Mouse (Mus musculus) liver, embryonic 16.5 days (tissue): Measurements from ENCODE around the gene 2310022B05Rik. TPM values are rescaled to one million over a fixed set of nuclear protein-coding genes. Genes with fewer than 3 reads are reported as not detected.
A peak's percentile ranks its signal among the peaks of the same experiment; 100 is the strongest.

ENCODE experiments used
- ATAC-seq: fragments of 200-750 bp; cut with Nextera tagmentation; 2 replicates; pipeline ENCODE4 v1.8.0; 2017; ENCODE audit warnings: low read depth, mild to moderate bottlenecking, moderate number of reproducible peaks, moderate library complexity
- H3K27ac ChIP-seq: fragments of 300-500 bp; sonication (generic); 2 replicates; pipeline ENCODE4 v1.5.1; 2014; ENCODE audit warnings: mild to moderate bottlenecking, low read length
- H3K27me3 ChIP-seq: fragments of 300-500 bp; sonication (generic); 2 replicates; pipeline ENCODE4 v1.6.1; 2014; ENCODE audit warnings: low read depth, low read length, mixed read lengths; ENCODE audit not compliant: control insufficient read depth, insufficient read depth
- H3K36me3 ChIP-seq: fragments of 300-500 bp; sonication (generic); 2 replicates; pipeline ENCODE4 v1.6.1; 2014; ENCODE audit warnings: mild to moderate bottlenecking; ENCODE audit not compliant: control insufficient read depth, insufficient read depth
- H3K4me1 ChIP-seq: fragments of 300-500 bp; sonication (generic); 2 replicates; pipeline ENCODE4 v1.6.1; 2014; ENCODE audit warnings: low read depth, low read length, mixed read lengths; ENCODE audit not compliant: control insufficient read depth
- H3K4me2 ChIP-seq: fragments of 300-500 bp; sonication (generic); 2 replicates; pipeline ENCODE4 v1.6.1; 2014; ENCODE audit warnings: low read depth, low read length, mixed read lengths
- H3K4me3 ChIP-seq: fragments of 300-500 bp; sonication (generic); 2 replicates; pipeline ENCODE4 v1.5.1; 2014; ENCODE audit warnings: low read depth, mild to moderate bottlenecking, low read length
- H3K9ac ChIP-seq: fragments of 300-500 bp; sonication (generic); 2 replicates; pipeline ENCODE4 v1.6.1; 2014; ENCODE audit warnings: low read depth, low read length
- H3K9me3 ChIP-seq: fragments of 300-500 bp; sonication (generic); replicated peaks from 2 replicates; pipeline ENCODE4 v1.6.1; 2016; ENCODE audit warnings: low read length; ENCODE audit not compliant: control insufficient read depth
- WGBS: fragments of 180-500 bp; shearing (Covaris S2); extraction: QIAGEN DNeasy Blood & Tissue Kit; methylation state at CpG from one replicate; pipeline ENCODE4 v1.1.7; 2014; ENCODE audit not compliant: insufficient replicate concordance; 5-methylcytosine and 5-hydroxymethylcytosine counted together
- polyA plus RNA-seq: library from polyadenylated mRNA; unstranded; fragments of >200 nt; fragmentation: Nextera tagmentation; extraction: Ambion mirVana; gene quantifications from 2 replicates; pipeline ENCODE4 v1.2.1, GENCODE M21; 2015

2310022B05Rik gene
- polyA plus RNA-seq, 1 experiment from 2014 or later, result 6.4 TPM

DNA sequence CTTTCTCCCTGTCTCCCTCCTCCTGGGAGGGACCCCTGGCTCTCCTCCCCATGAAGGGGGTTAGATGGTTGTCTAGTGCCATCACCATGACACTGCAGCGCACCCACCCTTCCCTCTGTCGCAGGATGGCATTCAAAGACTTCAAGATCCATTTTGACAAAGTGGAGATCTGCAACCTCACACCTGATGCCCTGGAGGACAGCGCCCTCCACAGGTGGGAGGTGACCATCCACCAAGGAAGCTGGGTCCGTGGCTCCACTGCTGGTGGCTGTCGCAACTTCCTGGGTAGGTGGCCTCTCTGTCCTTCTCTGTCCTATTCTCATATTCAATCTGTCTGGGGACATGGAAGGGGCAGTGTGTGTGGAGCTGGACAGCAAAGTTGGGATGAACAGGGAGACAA lies 59.1 kb downstream of the 2310022B05Rik start:
- H3K27me3 ChIP-seq, result no peaks in the 10 kb centered on the region
- no peak overlapping the region for H3K4me3 ChIP-seq
- H3K4me2 ChIP-seq, result no peak overlapping the region
- no peak for ATAC-seq
- no peaks in the 10 kb centered on the region for H3K4me1 ChIP-seq
- no peak overlapping the region for H3K9ac ChIP-seq
- H3K9me3 ChIP-seq, result no peaks in the 10 kb centered on the region
- H3K36me3 ChIP-seq, result no peaks in the 10 kb centered on the region
- 52% methylated on average over 5 of the region's 5 CpGs for WGBS
- H3K27ac ChIP-seq, result no peak overlapping the region

DNA sequence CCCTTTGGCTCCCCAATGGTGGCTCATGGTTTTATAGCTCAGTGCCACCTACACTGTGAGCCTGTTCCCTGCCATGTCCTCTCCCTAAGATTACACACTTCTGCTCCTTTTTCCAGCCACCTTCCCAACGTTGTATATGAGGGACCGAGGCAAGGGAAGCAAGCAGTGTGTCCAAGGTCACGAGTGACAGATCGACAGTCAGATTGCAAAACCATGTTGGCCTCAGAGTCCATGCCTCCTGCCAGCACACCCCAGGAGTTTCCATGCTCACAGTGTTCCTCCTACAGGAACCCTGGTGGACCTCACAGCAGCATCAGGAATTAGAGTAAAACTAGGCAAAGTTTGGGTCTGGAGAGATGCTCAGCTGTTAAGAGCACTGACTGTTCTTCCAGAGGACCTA lies 73.8 kb downstream of the 2310022B05Rik start:
- H3K4me3 ChIP-seq, result no peak overlapping the region
- ATAC-seq, result peak; percentile 51; the same call in 1 of the 2 replicates
- no peak overlapping the region for H3K9ac ChIP-seq
- no peaks in the 10 kb centered on the region for H3K9me3 ChIP-seq
- no peak overlapping the region for H3K27ac ChIP-seq
- H3K36me3 ChIP-seq, result no peaks in the 10 kb centered on the region
- H3K4me1 ChIP-seq, result peaks cover 4% of the 10 kb centered on the region
- H3K27me3 ChIP-seq, result no peaks in the 10 kb centered on the region
- WGBS, result 48% methylated on average over 4 of the region's 4 CpGs
- no peak overlapping the region for H3K4me2 ChIP-seq

DNA sequence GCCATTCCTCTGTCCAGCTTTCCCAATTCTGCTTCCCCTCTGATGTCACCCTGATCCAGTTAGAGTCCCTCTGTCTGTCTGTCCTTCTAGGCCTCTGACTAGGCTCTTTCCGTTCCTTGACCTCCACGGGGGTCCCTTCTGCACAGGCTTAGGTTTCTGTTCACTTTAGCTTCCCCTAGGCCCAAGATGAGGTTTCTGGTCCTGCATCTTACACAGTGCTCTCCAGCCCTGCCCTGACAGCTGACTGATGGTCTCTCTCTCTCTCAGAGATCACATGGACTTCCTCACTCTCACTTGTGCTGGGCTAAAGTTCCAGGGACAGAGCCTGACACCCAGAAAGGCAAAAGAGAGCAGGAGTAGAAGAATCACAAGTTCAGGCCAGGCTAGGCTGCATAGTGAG lies 76.6 kb downstream of the 2310022B05Rik start:
- no peak overlapping the region for H3K9ac ChIP-seq
- H3K4me1 ChIP-seq, result peaks cover 4% of the 10 kb centered on the region
- no peak overlapping the region for H3K4me3 ChIP-seq
- peak overlapping the region; percentile 33; the same call in 1 of the 2 replicates for H3K27ac ChIP-seq
- no peaks in the 10 kb centered on the region for H3K27me3 ChIP-seq
- ATAC-seq, result no peak
- no peaks in the 10 kb centered on the region for H3K9me3 ChIP-seq
- WGBS, result 53% methylated on average over 2 of the region's 2 CpGs
- H3K36me3 ChIP-seq, result no peaks in the 10 kb centered on the region
- H3K4me2 ChIP-seq, result no peak overlapping the region

Other genes with a start within 250 kb of the 2310022B05Rik start
- 0.09 and 0.11 TPM in 2 replicates for gene Pgbd5, start 223.7 kb downstream of the 2310022B05Rik start, polyA plus RNA-seq
- 15.8 and 17.3 TPM in 2 replicates for gene Cog2, start 142.6 kb downstream of the 2310022B05Rik start, polyA plus RNA-seq
- 258 and 290 TPM in 2 replicates for gene Agt, start 93.7 kb downstream of the 2310022B05Rik start, polyA plus RNA-seq
- gene Capn9, start 87.3 kb downstream of the 2310022B05Rik start, polyA plus RNA-seq, result 0.08 TPM in 1 of 2 replicates, not detected in the other
- gene Ttc13, start 58.6 kb upstream of the 2310022B05Rik start, polyA plus RNA-seq, result 14.2 and 14.6 TPM in 2 replicates
- 4.8 and 5.7 TPM in 2 replicates for gene Arv1, start 58.8 kb upstream of the 2310022B05Rik start, polyA plus RNA-seq
- gene Fam89a, start 88.5 kb upstream of the 2310022B05Rik start, polyA plus RNA-seq, result 2.1 and 2.3 TPM in 2 replicates
- gene Trim67, start 129.7 kb upstream of the 2310022B05Rik start, polyA plus RNA-seq, result 0.02 TPM in 2 replicates
- 33.8 and 34.8 TPM in 2 replicates for gene Gnpat, start 199.7 kb upstream of the 2310022B05Rik start, polyA plus RNA-seq
- gene 2810004N23Rik, start 199.8 kb upstream of the 2310022B05Rik start, polyA plus RNA-seq, result 14.7 and 16.9 TPM in 2 replicates
- gene Exoc8, start 234.3 kb upstream of the 2310022B05Rik start, polyA plus RNA-seq, result 3.1 and 3.6 TPM in 2 replicates
- gene Sprtn, start 234.5 kb upstream of the 2310022B05Rik start, polyA plus RNA-seq, result 4.8 and 4.9 TPM in 2 replicates